Mouse (Mus musculus) embryo, embryonic 9.5 days (tissue): ENCODE measurements around the gene Slc13a3.

Experiments
- DNase-seq: peaks from one replicate; pipeline ENCODE4 v3.0.0-alpha.2; 2017; ENCODE audit errors: extremely low spot score

Slc13a3 gene

GRCm38 (mm10) chr2:165364334-165365091 is 108.5 kb downstream of the Slc13a3 start:
- peak; percentile 70 for DNase-seq

GRCm38 (mm10) chr2:165363282-165363681 is 109.7 kb downstream of the Slc13a3 start:
- no peak for DNase-seq

GRCm38 (mm10) chr2:165360861-165361260 is 112.2 kb downstream of the Slc13a3 start:
- peak; percentile 71 for DNase-seq
